Mouse (Mus musculus) thymus, postnatal 36 days (tissue): ENCODE results near the gene Prss3.
"Not testable (repeated sequence)": the region's sequence is repeated elsewhere in the genome, so short reads cannot be mapped to it uniquely, and the experiment has no call there.

ENCODE experiments used
- DNase-seq, 2 experiments: peaks; one replicate each; pipeline ENCODE4 v3.0.0; 2022; ENCODE audit warnings: mixed read lengths in 2 of 2

Prss3 gene

GRCm38 (mm10) chr6:41377578-41377977 is at the start of gene Prss3:
Gene Prss3 (minus strand): TSS chr6:41377678.
- DNase-seq: not testable (repeated sequence)

- not testable (repeated sequence) for DNase-seq
Measured at GRCm38 (mm10) chr6:41392056-41392455, 14.6 kb upstream of the Prss3 start, which contains the start of gene Gm5771. Gene Gm5771 (plus strand): TSS chr6:41392356.

GRCm38 (mm10) chr6:41391640-41392039 is 14.2 kb upstream of the Prss3 start:
- not testable (repeated sequence) for DNase-seq

GRCm38 (mm10) chr6:41386781-41387180 is 9.3 kb upstream of the Prss3 start:
- DNase-seq: no peak

GRCm38 (mm10) chr6:41373772-41374171 is 3.7 kb downstream of the Prss3 start:
- DNase-seq: not testable (repeated sequence)

GRCm38 (mm10) chr6:41353932-41354331 is 23.5 kb downstream of the Prss3 start, which contains the start of gene Try10:
Gene Try10 (plus strand): TSS chr6:41354105.
- no peak for DNase-seq
